Mouse (Mus musculus): ENCODE measurements around the gene Ppp1r10. TPM values are rescaled to one million over a fixed set of nuclear protein-coding genes. Genes with fewer than 3 reads are reported as not detected.
"Not testable (repeated sequence)": the region's sequence is repeated elsewhere in the genome, so short reads cannot be mapped to it uniquely, and the experiment has no call there.

Ppp1r10 gene
- polyA plus RNA-seq, 1 experiment, result 42.3 TPM

DNA sequence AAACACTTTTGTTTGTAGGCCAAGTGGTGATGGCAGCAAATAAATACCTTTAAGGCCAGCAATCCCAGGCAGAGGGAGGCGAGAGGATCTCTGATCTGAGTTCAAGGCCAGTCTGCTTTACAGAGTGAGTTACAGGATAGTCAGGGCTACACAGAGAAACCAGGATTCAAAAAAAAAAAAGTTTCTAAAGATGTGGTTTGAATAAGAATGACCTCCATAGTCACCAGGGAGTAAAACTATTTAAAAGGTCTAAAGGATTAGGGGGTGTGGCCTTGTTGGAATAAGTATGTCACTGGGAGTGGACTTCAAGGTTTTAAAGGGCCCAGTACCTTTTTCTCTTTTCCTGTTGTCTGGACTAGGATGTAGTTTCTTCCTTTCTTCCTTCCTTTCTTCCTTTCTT, 23.7 kb downstream of the Ppp1r10 start:
- no peak for TF ChIP-seq POLR2A (IDR thresholded peaks at IDR 0.05; ENCODE audit: borderline replicate concordance, insufficient read depth, low read length)
- TF ChIP-seq CTCF (IDR thresholded peaks at IDR 0.05; ENCODE audit: borderline replicate concordance, insufficient read depth, low read depth, low read length), result no peak
- Histone ChIP-seq H3K4me1 (ENCODE audit: control insufficient read depth, insufficient read depth, low read length) (no peaks in the 10 kb centered on the region), H3K27me3 (ENCODE audit: control insufficient read depth, insufficient read depth, low read length) (no peaks in the 10 kb centered on the region), H3K27ac (ENCODE audit: insufficient read depth, low read length) (no peak overlapping the region), H3K4me3 (replicated peaks; ENCODE audit: insufficient read depth, low read depth, low read length) (no peak overlapping the region)
- WGBS, result 55% methylated on average over 1 of the region's 1 CpGs
- DNase-seq, result no peak

DNA sequence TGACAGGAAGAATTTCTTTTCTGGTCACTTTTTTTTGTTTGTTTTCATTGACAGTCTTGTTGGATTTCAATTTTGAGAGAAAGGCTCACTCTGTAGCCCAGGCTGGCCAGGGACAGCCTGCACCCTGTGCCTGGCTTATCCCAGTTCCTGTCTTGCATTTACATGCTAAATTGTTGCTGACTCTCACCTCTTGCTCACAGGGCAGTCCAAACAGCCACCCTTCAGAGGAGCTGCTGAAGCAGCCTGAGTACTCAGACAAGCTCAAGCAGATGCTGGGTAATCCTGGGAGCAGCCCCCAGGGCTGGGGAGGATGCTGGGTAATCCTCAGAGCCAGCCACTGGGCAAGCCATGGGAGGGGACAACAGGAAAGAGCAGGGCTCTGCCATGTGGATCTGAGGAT, 34.7 kb downstream of the Ppp1r10 start:
- H3K27ac ChIP-seq (ENCODE audit: insufficient read depth, low read length); H3K4me1 ChIP-seq (ENCODE audit: control insufficient read depth, insufficient read depth, low read length); H3K4me3 ChIP-seq (replicated peaks; ENCODE audit: insufficient read depth, low read depth, low read length); H3K27me3 ChIP-seq (ENCODE audit: control insufficient read depth, insufficient read depth, low read length); DNase-seq: not testable (repeated sequence)

GRCm38 (mm10) chr17:35952559-35952958, 36.3 kb downstream of the Ppp1r10 start:
- H3K27me3 ChIP-seq (ENCODE audit: control insufficient read depth, insufficient read depth, low read length); H3K27ac ChIP-seq (ENCODE audit: insufficient read depth, low read length); DNase-seq; H3K4me3 ChIP-seq (replicated peaks; ENCODE audit: insufficient read depth, low read depth, low read length); H3K4me1 ChIP-seq (ENCODE audit: control insufficient read depth, insufficient read depth, low read length): not testable (repeated sequence)
- 85% methylated on average over 3 of the region's 3 CpGs for WGBS

DNA sequence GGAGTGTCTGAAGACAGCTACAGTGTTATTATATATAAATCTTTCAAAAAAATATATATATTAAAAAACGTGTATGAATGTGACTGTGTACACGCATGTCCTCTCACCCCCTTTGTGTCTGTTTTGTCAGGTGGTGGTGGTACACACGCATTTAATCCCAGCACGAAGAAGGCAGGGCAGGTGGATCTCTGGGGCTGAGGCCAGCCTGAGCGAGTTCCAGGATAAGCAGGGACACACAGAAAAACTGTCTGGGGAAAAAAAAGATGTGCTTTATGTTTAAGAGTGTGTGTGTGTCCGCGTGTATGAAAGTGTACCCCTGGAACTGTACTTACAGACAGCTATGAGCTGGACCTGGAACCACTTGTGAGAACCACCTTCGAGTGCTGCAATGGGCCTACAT, 38.4 kb downstream of the Ppp1r10 start:
- H3K4me3 ChIP-seq (replicated peaks; ENCODE audit: insufficient read depth, low read depth, low read length), result no peak overlapping the region
- H3K27me3 ChIP-seq (ENCODE audit: control insufficient read depth, insufficient read depth, low read length), result no peaks in the 10 kb centered on the region
- H3K27ac ChIP-seq (ENCODE audit: insufficient read depth, low read length), result no peak overlapping the region
- WGBS, result 79% methylated on average over 8 of the region's 8 CpGs
- TF ChIP-seq CTCF (IDR thresholded peaks at IDR 0.05; ENCODE audit: borderline replicate concordance, insufficient read depth, low read depth, low read length) (no peak), POLR2A (IDR thresholded peaks at IDR 0.05; ENCODE audit: borderline replicate concordance, insufficient read depth, low read length) (no peak)
- no peaks in the 10 kb centered on the region for H3K4me1 ChIP-seq (ENCODE audit: control insufficient read depth, insufficient read depth, low read length)
- no peak for DNase-seq

DNA sequence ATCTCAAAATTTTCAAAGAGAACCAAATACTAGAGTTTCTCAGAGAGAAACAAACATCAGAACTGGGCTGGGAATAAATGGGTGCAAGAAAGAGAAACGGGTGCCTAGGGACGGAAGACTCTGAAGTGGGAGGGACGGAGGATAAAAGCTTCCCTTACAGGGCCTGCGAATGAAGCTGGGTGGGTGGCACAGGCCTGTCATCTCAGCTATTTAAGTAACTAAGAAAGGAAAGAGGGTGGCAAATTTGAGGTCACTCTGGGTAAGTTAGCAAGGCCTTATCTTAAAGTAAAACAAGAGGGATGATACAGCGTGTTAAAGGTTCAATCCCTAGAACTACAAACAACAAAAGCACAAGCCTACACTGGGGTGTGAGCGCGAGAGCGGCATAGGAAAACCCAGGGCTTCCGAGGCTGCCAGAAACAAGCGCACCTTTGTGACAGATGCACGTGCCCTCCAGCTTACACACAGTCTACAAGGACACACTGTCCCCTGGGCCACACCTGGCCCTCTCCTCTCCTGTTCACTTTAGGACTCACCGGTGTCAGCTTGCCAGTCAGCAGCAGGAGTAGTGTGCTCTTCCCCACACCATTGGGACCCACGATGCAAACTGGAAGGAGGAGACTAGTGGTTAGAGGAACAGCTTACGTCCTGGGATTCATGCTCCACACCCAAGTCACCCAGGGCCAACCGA, 42.4 kb downstream of the Ppp1r10 start:
- Histone ChIP-seq H3K27me3 (ENCODE audit: control insufficient read depth, insufficient read depth, low read length) (no peaks in the 10 kb centered on the region), H3K27ac (ENCODE audit: insufficient read depth, low read length) (no peak overlapping the region), H3K4me3 (replicated peaks; ENCODE audit: insufficient read depth, low read depth, low read length) (no peak overlapping the region), H3K4me1 (ENCODE audit: control insufficient read depth, insufficient read depth, low read length) (peaks cover 13% of the 10 kb centered on the region)
- no peak for DNase-seq
- WGBS, result 96% methylated on average over 15 of the region's 15 CpGs
- TF ChIP-seq CTCF (IDR thresholded peaks at IDR 0.05; ENCODE audit: borderline replicate concordance, insufficient read depth, low read depth, low read length), result no peak
- TF ChIP-seq POLR2A (IDR thresholded peaks at IDR 0.05; ENCODE audit: borderline replicate concordance, insufficient read depth, low read length), result no peak

DNA sequence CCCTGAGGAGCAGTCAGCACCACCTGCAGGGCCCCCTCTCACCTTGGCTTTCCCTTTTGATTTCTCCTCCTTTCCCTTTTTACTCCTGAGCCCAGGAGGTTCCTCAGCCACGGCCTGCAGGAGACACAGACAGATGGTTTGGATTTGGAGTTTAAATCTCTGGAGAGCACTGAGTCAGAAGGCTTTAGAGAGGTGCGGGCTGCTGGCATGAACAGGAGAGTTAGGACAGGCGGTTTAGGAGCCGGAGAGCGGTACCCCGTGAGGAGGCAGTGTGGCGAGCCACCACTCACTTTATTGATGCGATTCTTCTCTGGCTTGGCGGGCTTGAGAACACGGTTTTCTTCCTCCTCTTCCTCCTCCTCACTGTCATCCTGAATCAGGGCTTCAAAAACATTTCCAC, 47.0 kb downstream of the Ppp1r10 start:
- Histone ChIP-seq H3K4me3 (replicated peaks; ENCODE audit: insufficient read depth, low read depth, low read length) (no peak overlapping the region), H3K27ac (ENCODE audit: insufficient read depth, low read length) (peak overlapping the region; percentile 91), H3K4me1 (ENCODE audit: control insufficient read depth, insufficient read depth, low read length) (peaks cover 18% of the 10 kb centered on the region), H3K27me3 (ENCODE audit: control insufficient read depth, insufficient read depth, low read length) (no peaks in the 10 kb centered on the region)
- WGBS, result 29% methylated on average over 10 of the region's 10 CpGs
- no peak for TF ChIP-seq POLR2A (IDR thresholded peaks at IDR 0.05; ENCODE audit: borderline replicate concordance, insufficient read depth, low read length)
- TF ChIP-seq CTCF (IDR thresholded peaks at IDR 0.05; ENCODE audit: borderline replicate concordance, insufficient read depth, low read depth, low read length), result no peak
- DNase-seq, result peak in 1 of 2 experiments; percentile 37

DNA sequence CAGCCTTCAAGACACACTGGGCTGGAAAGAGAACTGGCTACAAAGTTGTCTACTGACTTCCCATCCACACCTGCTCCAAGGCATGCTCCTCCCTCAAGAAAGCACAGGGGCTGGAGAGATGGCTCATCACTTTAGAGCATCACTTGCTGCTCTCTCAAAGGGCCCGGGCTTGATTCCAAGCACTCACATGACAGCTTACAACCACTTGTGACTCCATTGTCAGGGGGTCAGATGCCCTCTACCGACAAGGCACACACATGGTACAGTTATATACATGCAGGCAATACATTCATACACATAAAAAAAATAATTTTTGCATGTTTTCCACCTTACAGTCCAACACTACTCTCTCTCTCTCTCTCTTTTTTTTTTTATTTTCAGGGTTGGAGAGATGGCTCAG, 51.4 kb downstream of the Ppp1r10 start:
- DNase-seq, result no peak
- Histone ChIP-seq H3K27ac (ENCODE audit: insufficient read depth, low read length) (no peak overlapping the region), H3K27me3 (ENCODE audit: control insufficient read depth, insufficient read depth, low read length) (no peaks in the 10 kb centered on the region), H3K4me3 (replicated peaks; ENCODE audit: insufficient read depth, low read depth, low read length) (no peak overlapping the region), H3K4me1 (ENCODE audit: control insufficient read depth, insufficient read depth, low read length) (peaks cover 21% of the 10 kb centered on the region)
- TF ChIP-seq POLR2A (IDR thresholded peaks at IDR 0.05; ENCODE audit: borderline replicate concordance, insufficient read depth, low read length) (no peak), CTCF (IDR thresholded peaks at IDR 0.05; ENCODE audit: borderline replicate concordance, insufficient read depth, low read depth, low read length) (no peak)
- WGBS, result 69% methylated on average over 2 of the region's 2 CpGs

DNA sequence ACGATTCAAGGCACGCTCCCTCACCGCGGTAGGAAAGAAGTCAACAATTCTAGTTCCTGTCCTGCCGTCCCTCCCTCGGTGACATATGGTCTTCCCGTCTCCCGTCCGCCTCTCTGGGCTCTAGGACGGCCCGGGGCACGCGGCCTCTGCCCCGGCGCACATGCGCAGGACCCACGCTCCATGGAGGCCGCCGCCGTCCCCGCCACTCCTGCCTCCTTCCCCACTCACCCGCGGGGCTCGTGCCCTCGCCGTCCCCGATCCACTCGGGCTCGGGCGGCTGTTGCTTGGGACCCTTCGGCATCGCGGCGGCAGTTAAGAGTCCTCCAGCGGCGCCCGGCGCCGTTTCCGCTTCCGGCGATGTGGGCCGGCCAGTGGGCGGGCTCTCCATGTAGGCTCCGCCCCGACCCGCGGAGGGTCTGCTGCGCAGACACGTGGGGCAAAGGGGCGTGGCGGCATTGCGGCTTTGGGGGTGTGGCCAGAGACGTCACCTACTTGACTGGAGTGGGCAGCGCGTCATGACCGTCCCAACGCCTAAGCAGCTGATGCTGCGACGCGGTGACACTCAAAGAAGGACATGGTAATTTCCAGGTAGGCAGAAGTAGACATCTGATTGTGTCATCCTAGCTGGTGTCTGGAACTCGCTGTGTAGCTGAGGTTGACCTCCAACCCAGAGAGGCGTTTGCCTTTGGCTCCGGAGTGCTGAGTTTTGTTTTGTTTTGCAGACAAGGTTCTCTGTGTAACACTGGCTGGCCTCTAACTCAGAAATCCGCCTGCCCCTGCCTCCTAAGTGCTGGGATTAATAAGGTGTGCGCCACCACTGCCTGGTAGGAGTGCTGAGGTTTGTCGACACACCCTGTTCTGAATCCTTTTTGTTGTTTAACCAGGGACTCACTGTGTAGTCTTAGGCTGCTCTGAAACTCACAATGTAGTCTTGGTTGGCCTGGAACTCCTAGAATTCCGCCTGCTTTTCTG, 53.5 kb downstream of the Ppp1r10 start, which contains the start of gene Abcf1:
TSS of gene Abcf1 (minus strand) at position 344 of the 972 bp plus-strand sequence.
- Histone ChIP-seq H3K27ac (ENCODE audit: insufficient read depth, low read length) (peak within 1 kb of the TSS; percentile 69), H3K4me1 (ENCODE audit: control insufficient read depth, insufficient read depth, low read length) (peaks cover 9% of the 10 kb centered on the region), H3K4me3 (replicated peaks; ENCODE audit: insufficient read depth, low read depth, low read length) (peak within 1 kb of the TSS; percentile 94), H3K27me3 (ENCODE audit: control insufficient read depth, insufficient read depth, low read length) (no peaks in the 10 kb centered on the region)
- no peak for TF ChIP-seq CTCF (IDR thresholded peaks at IDR 0.05; ENCODE audit: borderline replicate concordance, insufficient read depth, low read depth, low read length)
- peak; percentile 88; the same call in 1 of the 2 replicates for TF ChIP-seq POLR2A (IDR thresholded peaks at IDR 0.05; ENCODE audit: borderline replicate concordance, insufficient read depth, low read length)
- under 1% methylated on average over 68 of the region's 68 CpGs for WGBS
- DNase-seq, result peak; percentile 98 to 99
